Mouse (Mus musculus) heart, adult 2 months (tissue): Measurements from ENCODE around the gene Irgm1.

Experiments
- CTCF ChIP-seq: fragments of 200-600 bp; IDR thresholded peaks from 2 replicates; pipeline ENCODE4 v1.8.1; 2022; ENCODE audit warnings: antibody characterized with exemption, mild to moderate bottlenecking, moderate library complexity
- POLR2A ChIP-seq: fragments of 200-500 bp; IDR thresholded peaks from 2 replicates; pipeline ENCODE4 v1.6.1; 2011; ENCODE audit warnings: mild to moderate bottlenecking, low read depth, low read length, control low read depth; ENCODE audit not compliant: insufficient read depth

DNA sequence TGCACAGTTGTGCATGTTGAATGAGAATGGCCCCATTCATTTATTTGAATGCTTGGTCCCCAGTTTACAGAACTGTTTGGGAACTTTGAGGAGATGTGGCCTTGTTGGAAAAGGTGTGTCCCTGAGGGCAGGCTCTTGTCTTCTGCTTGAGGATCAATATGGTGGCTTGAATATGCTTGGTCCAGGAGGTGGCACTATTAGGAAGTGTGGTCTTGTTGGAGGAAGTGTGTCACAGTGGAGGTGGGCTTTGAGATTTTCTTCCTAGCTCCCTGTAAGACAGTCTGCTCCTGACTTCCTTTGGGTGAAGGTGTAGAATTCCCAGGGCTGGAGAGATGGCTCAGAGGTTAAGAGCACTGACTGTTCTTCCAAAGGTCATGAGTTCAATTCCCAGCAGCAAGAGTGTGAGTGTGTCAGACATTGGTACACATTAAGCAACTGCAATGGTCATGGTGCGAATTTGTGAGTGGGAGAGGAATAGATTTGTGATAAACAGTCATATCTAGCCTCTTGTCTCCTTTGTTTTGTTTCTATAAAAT lies 8.6 kb downstream of the Irgm1 start:
- TF ChIP-seq POLR2A (no peak), CTCF (no peak)
